ENCODE assay signal across 10 mouse cellular contexts in genomic region chr11:95096608-95097373, GRCm38 (mm10). TPM values are rescaled to one million over a fixed set of nuclear protein-coding genes. Genes with fewer than 3 reads are reported as not detected.
A peak's percentile ranks its signal among the peaks of the same experiment; 100 is the strongest.
DNase-seq lines count a peak whose midpoint lies in the region; ATAC-seq lines count a peak whose summit lies in the region.
"Had no signal": no experiment of that assay in that cellular context is flagged by ENCODE, and none has a peak within 500 bp of the region (broad histone marks: within the 10 kb centered on the region; RNA-seq: fewer than 3 reads in every experiment).

No protein-coding gene starts in this region.

- H3K36me3 ChIP-seq in hindbrain, embryonic 10.5 days = no peaks in the 10 kb centered on the region
- no peaks in the 10 kb centered on the region for H3K36me3 ChIP-seq in hindbrain, embryonic 12.5 days
- no peaks in the 10 kb centered on the region for H3K36me3 ChIP-seq in liver, embryonic 12.5 days
- H3K36me3 ChIP-seq: hindbrain, embryonic 13.5 days; neural tube, embryonic 13.5 days had no signal

- no peak overlapping the region for H3K4me2 ChIP-seq in hindbrain, embryonic 12.5 days (replicated peaks)
- H3K4me2 ChIP-seq in liver, embryonic 12.5 days = no peak overlapping the region
- H3K4me2 ChIP-seq: hindbrain, embryonic 13.5 days; neural tube, embryonic 13.5 days had no signal

- no peak overlapping the region for H3K4me3 ChIP-seq in hindbrain, embryonic 10.5 days
- H3K4me3 ChIP-seq in hindbrain, embryonic 12.5 days = no peak overlapping the region
- H3K4me3 ChIP-seq in liver, embryonic 12.5 days = no peak overlapping the region
- H3K4me3 ChIP-seq: hindbrain, embryonic 13.5 days; neural tube, embryonic 13.5 days had no signal

- peaks cover 3% of the 10 kb centered on the region; the same call in 1 of the 2 replicates for H3K27me3 ChIP-seq in hindbrain, embryonic 10.5 days (ENCODE audit: insufficient read depth, poor library complexity, severe bottlenecking)
- no peaks in the 10 kb centered on the region for H3K27me3 ChIP-seq in hindbrain, embryonic 12.5 days
- H3K27me3 ChIP-seq in liver, embryonic 12.5 days (replicated peaks) = peaks cover 47% of the 10 kb centered on the region

- H3K27ac ChIP-seq in hindbrain, embryonic 10.5 days = peak overlapping the region; percentile 54
- no peak overlapping the region for H3K27ac ChIP-seq in hindbrain, embryonic 12.5 days
- H3K27ac ChIP-seq in liver, embryonic 12.5 days = no peak overlapping the region; the same call in 1 of the 2 replicates
- H3K27ac ChIP-seq: hindbrain, embryonic 13.5 days; neural tube, embryonic 13.5 days had no signal

- no peak for DNase-seq in hindbrain, embryonic 10.5 days (ENCODE audit: low spot score)
- DNase-seq in 3T3-L1 (ENCODE audit: low read depth, low spot score) (peak; percentile 88), adipocyte (ENCODE audit: low spot score) (peak; percentile 23)
- no peak for DNase-seq in cerebellum, adult 8-10 months
- no peak for DNase-seq in yolk sac, embryonic 10.5 days (ENCODE audit: low spot score)
- DNase-seq: left cerebral cortex, postnatal 4 days had no signal

- 0 out of 2 replicates have a peak, but pooled peaks cover 3% of the 10 kb centered on the region for H3K9me3 ChIP-seq in hindbrain, embryonic 10.5 days
- H3K9me3 ChIP-seq in hindbrain, embryonic 12.5 days (replicated peaks) = no peaks in the 10 kb centered on the region
- no peaks in the 10 kb centered on the region for H3K9me3 ChIP-seq in liver, embryonic 12.5 days (replicated peaks)
- H3K9me3 ChIP-seq: hindbrain, embryonic 13.5 days; neural tube, embryonic 13.5 days had no signal

- WGBS in hindbrain, embryonic 10.5 days = 52% methylated on average over 4 of the region's 4 CpGs
- 49% methylated on average over 4 of the region's 4 CpGs for WGBS in hindbrain, embryonic 12.5 days
- WGBS in liver, embryonic 12.5 days (ENCODE audit: insufficient replicate concordance) = 57% methylated on average over 4 of the region's 4 CpGs

- no peak for ATAC-seq in hindbrain, embryonic 12.5 days (ENCODE audit: low FRiP score)
- ATAC-seq in liver, embryonic 12.5 days = peak; percentile 32; the same call in 1 of the 2 replicates

- H3K9ac ChIP-seq in hindbrain, embryonic 12.5 days = no peak overlapping the region
- H3K9ac ChIP-seq in liver, embryonic 12.5 days = no peak overlapping the region
- H3K9ac ChIP-seq: hindbrain, embryonic 13.5 days; neural tube, embryonic 13.5 days had no signal

- peaks cover 44% of the 10 kb centered on the region for H3K4me1 ChIP-seq in hindbrain, embryonic 10.5 days (replicated peaks)
- H3K4me1 ChIP-seq in hindbrain, embryonic 12.5 days = peaks cover 14% of the 10 kb centered on the region; the same call in 1 of the 2 replicates
- H3K4me1 ChIP-seq in liver, embryonic 12.5 days = peaks cover 8% of the 10 kb centered on the region; the same call in 1 of the 2 replicates

RNA-seq across cellular contexts. Expression of gene Itga3, which starts 20.2 kb away (rescaled TPM):
- polyA plus RNA-seq in hindbrain, embryonic 10.5 days (2016; fragmentation: Nextera tagmentation; extraction: Ambion mirVana) = 5.7 and 6.7 TPM in 2 replicates
- polyA plus RNA-seq in hindbrain, embryonic 12.5 days (2016; fragmentation: Nextera tagmentation; extraction: Ambion mirVana) = 8.0 and 9.0 TPM in 2 replicates
- 2.8 and 3.6 TPM in 2 replicates for polyA plus RNA-seq in liver, embryonic 12.5 days (2016; fragmentation: Nextera tagmentation; extraction: Ambion mirVana)

RNA-seq across cellular contexts. Expression of gene Dlx3, which starts 23.1 kb away (rescaled TPM):
- 3.2 and 6.5 TPM in 2 replicates for polyA plus RNA-seq in hindbrain, embryonic 10.5 days (2016; fragmentation: Nextera tagmentation; extraction: Ambion mirVana)
- polyA plus RNA-seq in hindbrain, embryonic 12.5 days (2016; fragmentation: Nextera tagmentation; extraction: Ambion mirVana) = 4.7 and 7.3 TPM in 2 replicates
- polyA plus RNA-seq in liver, embryonic 12.5 days (2016; fragmentation: Nextera tagmentation; extraction: Ambion mirVana) = 0.05 and 0.08 TPM in 2 replicates

RNA-seq across cellular contexts. Expression of gene Dlx4, which starts 49.3 kb away (rescaled TPM):
- 0.25 and 0.31 TPM in 2 replicates for polyA plus RNA-seq in hindbrain, embryonic 10.5 days (2016; fragmentation: Nextera tagmentation; extraction: Ambion mirVana)
- polyA plus RNA-seq in hindbrain, embryonic 12.5 days (2016; fragmentation: Nextera tagmentation; extraction: Ambion mirVana) = 0.21 and 1.2 TPM in 2 replicates
- 0.06 TPM in 1 of 2 replicates, not detected in the other for polyA plus RNA-seq in liver, embryonic 12.5 days (2016; fragmentation: Nextera tagmentation; extraction: Ambion mirVana)
- polyA plus RNA-seq: hindbrain, embryonic 13.5 days; neural tube, embryonic 13.5 days had no signal

RNA-seq across cellular contexts. Expression of gene Pdk2, which starts 55.6 kb away (rescaled TPM):
- polyA plus RNA-seq in hindbrain, embryonic 10.5 days (2016; fragmentation: Nextera tagmentation; extraction: Ambion mirVana) = 10.7 and 15.2 TPM in 2 replicates
- 22.5 and 25.6 TPM in 2 replicates for polyA plus RNA-seq in hindbrain, embryonic 12.5 days (2016; fragmentation: Nextera tagmentation; extraction: Ambion mirVana)
- polyA plus RNA-seq in liver, embryonic 12.5 days (2016; fragmentation: Nextera tagmentation; extraction: Ambion mirVana) = 10.0 and 11.0 TPM in 2 replicates

Comparison
In these comparisons a context has a peak if more than half of its experiments do, and no peak if none do; other contexts are left out.
1. DNase-seq: peak in 3T3-L1 (single experiment) and adipocyte (single experiment); none in hindbrain, embryonic 10.5 days (single experiment), cerebellum, adult 8-10 months (single experiment) and yolk sac, embryonic 10.5 days (single experiment).